Mouse (Mus musculus) heart, embryonic 10.5 days (tissue): ENCODE measurements around the gene Gm20219. TPM values are rescaled to one million over a fixed set of nuclear protein-coding genes. Genes with fewer than 3 reads are reported as not detected.
A peak's percentile ranks its signal among the peaks of the same experiment; 100 is the strongest.

ENCODE experiments used
- DNase-seq: peaks from one replicate; pipeline ENCODE4 v3.0.0-alpha.2; 2017; ENCODE audit warnings: low spot score
- H3K27ac ChIP-seq: fragments of 300-500 bp; sonication (generic); 2 replicates; pipeline ENCODE4 v1.5.1; 2016; ENCODE audit warnings: mild to moderate bottlenecking
- H3K27me3 ChIP-seq: fragments of 300-500 bp; sonication (generic); 2 replicates; pipeline ENCODE4 v1.6.1; 2016; ENCODE audit warnings: mild to moderate bottlenecking; ENCODE audit not compliant: poor library complexity, insufficient read depth, severe bottlenecking
- H3K36me3 ChIP-seq: fragments of 300-500 bp; sonication (generic); 2 replicates; pipeline ENCODE4 v1.6.1; 2016; ENCODE audit warnings: mild to moderate bottlenecking, moderate library complexity
- H3K4me1 ChIP-seq: fragments of 300-500 bp; sonication (generic); 2 replicates; pipeline ENCODE4 v1.6.1; 2016; ENCODE audit warnings: mild to moderate bottlenecking
- H3K4me3 ChIP-seq: fragments of 300-500 bp; sonication (generic); 2 replicates; pipeline ENCODE4 v1.5.1; 2016; ENCODE audit warnings: mild to moderate bottlenecking, moderate library complexity
- H3K9me3 ChIP-seq: fragments of 300-500 bp; sonication (generic); 2 replicates; pipeline ENCODE4 v1.6.1; 2016; ENCODE audit warnings: mild to moderate bottlenecking, moderate library complexity
- WGBS: fragments of 180-500 bp; shearing (Covaris S2); methylation state at CpG from one replicate; pipeline ENCODE4 v1.1.7; 2016; 5-methylcytosine and 5-hydroxymethylcytosine counted together
- polyA plus RNA-seq: library from polyadenylated mRNA; unstranded; fragments of >200 nt; fragmentation: Nextera tagmentation; extraction: Ambion mirVana; gene quantifications from 2 replicates; pipeline ENCODE4 v1.2.1, GENCODE M21; 2016

Gene Gm20219
- polyA plus RNA-seq, result 0.33 and 0.50 TPM in 2 replicates

DNA sequence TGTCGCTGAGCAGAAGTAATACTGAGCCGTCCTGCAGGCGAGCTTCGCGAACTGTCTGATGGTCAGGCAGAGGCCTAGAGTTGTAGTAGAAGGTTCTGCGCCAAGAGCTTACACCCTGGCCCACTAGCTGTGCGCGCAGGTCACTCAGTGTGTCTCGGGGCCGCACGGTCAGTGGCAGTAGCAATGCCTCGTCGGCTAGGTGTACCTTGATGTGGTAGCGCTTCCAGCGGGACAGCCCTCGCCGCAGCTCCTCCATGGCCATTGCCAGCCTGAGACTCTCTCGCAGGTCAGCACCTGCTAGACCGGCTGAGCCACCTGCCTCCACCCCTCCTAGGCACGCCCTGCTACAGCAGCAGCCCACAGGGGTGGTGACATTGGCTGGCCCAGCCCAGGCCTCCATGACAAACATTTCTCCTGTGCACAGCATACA is at the start of gene Gm20219:
Gene Gm20219 (minus strand): TSS at position 266 of the 430 bp plus-strand sequence.
- no peak within 1 kb of the TSS for H3K27ac ChIP-seq
- no peak within 1 kb of the TSS for H3K4me3 ChIP-seq
- no peaks in the 10 kb centered on the region for H3K4me1 ChIP-seq
- no peaks in the 10 kb centered on the region for H3K27me3 ChIP-seq
- H3K36me3 ChIP-seq, result no peaks in the 10 kb centered on the region
- no peaks in the 10 kb centered on the region for H3K9me3 ChIP-seq
- WGBS, result 69% methylated on average over 20 of the region's 20 CpGs
- DNase-seq, result no peak

GRCm38 (mm10) chr17:56604070-56604380 is 49.8 kb upstream of the Gm20219 start:
- Histone ChIP-seq H3K27ac (no peak overlapping the region), H3K4me1 (peaks cover 12% of the 10 kb centered on the region), H3K9me3 (no peaks in the 10 kb centered on the region), H3K4me3 (no peak overlapping the region), H3K36me3 (peaks cover 89% of the 10 kb centered on the region), H3K27me3 (no peaks in the 10 kb centered on the region)
- WGBS, result 86% methylated on average over 9 of the region's 9 CpGs
- DNase-seq, result no peak

- Histone ChIP-seq H3K27me3 (no peaks in the 10 kb centered on the region), H3K4me1 (peaks cover 6% of the 10 kb centered on the region), H3K27ac (no peak overlapping the region), H3K4me3 (no peak overlapping the region), H3K36me3 (peaks cover 89% of the 10 kb centered on the region), H3K9me3 (no peaks in the 10 kb centered on the region)
- DNase-seq, result no peak
- WGBS, result 94% methylated on average over 28 of the region's 28 CpGs
Observed at GRCm38 (mm10) chr17:56603186-56604069, 49.2 kb upstream of the Gm20219 start.

DNA sequence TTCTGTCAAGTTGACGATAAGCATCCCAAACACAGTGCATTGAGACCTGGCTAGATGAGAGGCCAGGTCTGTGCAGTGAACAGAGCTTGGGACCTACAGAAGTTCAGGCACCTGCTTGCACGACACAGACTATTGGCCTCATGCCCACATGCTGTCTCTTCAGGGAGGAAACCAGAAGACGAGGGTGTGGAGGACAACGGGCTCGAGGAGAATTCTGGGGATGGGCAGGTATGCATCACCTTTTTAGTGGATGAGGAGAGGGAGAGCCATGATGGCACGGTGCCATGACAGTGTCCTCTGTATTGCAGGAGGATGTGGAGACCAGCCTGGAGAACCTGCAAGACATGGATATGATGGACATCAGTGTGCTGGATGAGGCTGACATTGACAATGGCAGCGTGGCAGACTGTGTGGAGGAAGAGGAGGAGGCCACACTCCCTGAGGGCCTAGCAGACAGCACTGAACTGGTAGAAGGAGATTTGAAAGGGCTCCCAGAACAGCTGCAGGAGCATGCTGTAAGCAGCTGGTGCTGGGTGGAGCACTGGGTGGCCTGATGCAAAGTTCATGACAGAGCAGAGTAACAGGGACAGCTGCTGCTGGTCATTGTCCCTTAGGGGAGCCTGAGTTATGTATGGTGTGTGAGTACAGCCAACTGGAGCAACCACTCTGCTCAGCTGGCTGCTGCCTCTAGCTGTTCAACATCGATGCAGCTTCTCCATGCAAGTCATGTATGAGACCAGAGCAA is 39.5 kb upstream of the Gm20219 start:
- no peaks in the 10 kb centered on the region for H3K9me3 ChIP-seq
- no peaks in the 10 kb centered on the region for H3K27me3 ChIP-seq
- no peak overlapping the region for H3K27ac ChIP-seq
- peaks cover 97% of the 10 kb centered on the region for H3K36me3 ChIP-seq
- H3K4me3 ChIP-seq, result no peak overlapping the region
- no peak for DNase-seq
- no peaks in the 10 kb centered on the region for H3K4me1 ChIP-seq
- WGBS, result 92% methylated on average over 8 of the region's 8 CpGs

GRCm38 (mm10) chr17:56592553-56592952 is 38.4 kb upstream of the Gm20219 start:
- DNase-seq, result no peak
- H3K4me1 ChIP-seq, result no peaks in the 10 kb centered on the region
- no peak overlapping the region for H3K4me3 ChIP-seq
- peaks cover 100% of the 10 kb centered on the region for H3K36me3 ChIP-seq
- H3K27me3 ChIP-seq, result no peaks in the 10 kb centered on the region
- no peaks in the 10 kb centered on the region for H3K9me3 ChIP-seq
- no peak overlapping the region for H3K27ac ChIP-seq

- H3K27ac ChIP-seq, result no peak overlapping the region
- no peak for DNase-seq
- 99% methylated on average over 4 of the region's 4 CpGs for WGBS
- H3K9me3 ChIP-seq, result no peaks in the 10 kb centered on the region
- H3K4me1 ChIP-seq, result peaks cover 16% of the 10 kb centered on the region
- no peaks in the 10 kb centered on the region for H3K27me3 ChIP-seq
- no peak overlapping the region for H3K4me3 ChIP-seq
- H3K36me3 ChIP-seq, result peaks cover 78% of the 10 kb centered on the region
Observed at GRCm38 (mm10) chr17:56588921-56589320, 34.7 kb upstream of the Gm20219 start.

GRCm38 (mm10) chr17:56587773-56588172 is 33.6 kb upstream of the Gm20219 start:
- 88% methylated on average over 1 of the region's 1 CpGs for whole genome bisulfite sequencing
- Histone ChIP-seq H3K4me1 (peaks cover 23% of the 10 kb centered on the region), H3K4me3 (no peak overlapping the region), H3K36me3 (peaks cover 69% of the 10 kb centered on the region), H3K9me3 (no peaks in the 10 kb centered on the region), H3K27ac (no peak overlapping the region), H3K27me3 (no peaks in the 10 kb centered on the region)
- no peak for DNase-seq

DNA sequence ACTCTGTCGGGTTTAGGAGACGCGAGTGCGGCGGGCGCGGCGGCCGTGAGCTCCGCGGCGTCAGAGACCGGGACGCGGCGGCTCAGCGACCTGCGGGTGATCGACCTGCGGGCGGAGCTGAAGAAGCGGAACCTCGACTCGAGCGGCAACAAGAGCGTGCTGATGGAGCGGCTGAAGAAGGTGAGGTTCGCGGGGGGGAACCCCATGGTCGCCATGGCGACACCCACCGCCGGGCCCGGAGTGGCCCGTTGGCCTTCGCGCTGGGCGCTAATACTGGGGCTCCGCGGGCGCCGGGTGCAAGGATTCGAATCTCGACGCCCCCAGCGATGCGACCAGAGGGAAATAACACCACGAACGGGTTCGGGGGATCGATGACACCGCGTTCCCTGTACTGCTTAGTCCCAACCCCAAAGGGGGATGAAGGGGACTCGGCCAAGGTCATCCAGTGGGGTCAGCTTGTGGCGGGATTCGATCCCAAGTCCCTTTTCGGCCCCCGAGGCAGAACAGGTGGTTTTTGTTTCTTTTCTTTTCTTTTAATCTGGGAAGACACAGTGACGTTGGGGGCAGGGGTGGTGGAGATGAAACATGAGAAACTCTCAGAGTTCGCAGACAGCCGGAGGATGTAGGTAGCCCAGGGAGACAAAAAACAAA is 31.1 kb upstream of the Gm20219 start:
- peak overlapping the region; percentile 92 for H3K27ac ChIP-seq
- peak; percentile 79 for DNase-seq
- peak overlapping the region; percentile 90 for H3K4me3 ChIP-seq
- under 1% methylated on average over 61 of the region's 61 CpGs for WGBS
- peaks cover 35% of the 10 kb centered on the region for H3K4me1 ChIP-seq
- H3K27me3 ChIP-seq, result no peaks in the 10 kb centered on the region
- H3K9me3 ChIP-seq, result no peaks in the 10 kb centered on the region
- peaks cover 69% of the 10 kb centered on the region for H3K36me3 ChIP-seq

- Histone ChIP-seq H3K36me3 (peaks cover 69% of the 10 kb centered on the region), H3K4me1 (peaks cover 35% of the 10 kb centered on the region)
Observed at GRCm38 (mm10) chr17:56584257-56585130, 30.3 kb upstream of the Gm20219 start, which contains the start of the genes Safb2 and Safb. Gene Safb2, minus strand, starts transcription at chr17:56584585. Gene Safb, plus strand, starts transcription at chr17:56584825.

DNA sequence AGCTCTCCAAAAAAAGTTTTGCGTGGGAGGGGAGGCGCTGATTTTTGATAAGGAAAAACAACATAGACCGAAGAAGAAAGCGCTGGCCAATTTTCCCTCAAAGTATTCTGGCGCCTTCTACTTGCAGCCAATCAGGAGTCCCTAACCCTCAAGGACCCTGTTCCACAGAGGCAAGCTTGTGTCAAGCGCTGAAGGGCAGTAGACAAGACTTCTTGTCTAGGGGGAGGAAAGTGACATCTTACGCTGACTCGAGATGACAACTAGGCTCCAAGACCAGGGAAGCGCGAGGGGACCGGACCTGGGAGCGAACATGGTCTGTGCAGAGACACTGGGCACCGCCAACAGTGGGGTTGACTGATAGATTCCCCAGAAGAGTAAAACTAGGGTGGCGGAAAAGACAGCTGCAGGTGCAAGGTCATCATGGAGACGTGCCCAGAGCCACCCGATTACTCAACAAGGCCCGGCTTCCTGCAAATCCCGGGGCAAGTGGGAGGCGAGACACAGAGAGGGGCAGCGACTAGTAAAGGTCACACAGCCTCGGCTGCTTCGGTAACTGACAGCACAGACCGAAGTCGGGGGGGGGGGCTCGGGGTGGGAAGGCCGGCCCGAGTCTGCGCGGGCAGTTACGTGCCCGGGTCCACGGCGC is 29.5 kb upstream of the Gm20219 start:
- Histone ChIP-seq H3K36me3 (peaks cover 69% of the 10 kb centered on the region), H3K27me3 (no peaks in the 10 kb centered on the region), H3K27ac (peak overlapping the region; percentile 92), H3K4me3 (peak overlapping the region; percentile 90), H3K9me3 (no peaks in the 10 kb centered on the region), H3K4me1 (peaks cover 35% of the 10 kb centered on the region)
- WGBS, result 2% methylated on average over 33 of the region's 33 CpGs
- peak; percentile 79 for DNase-seq

More at GRCm38 (mm10) chr17:56584257-56585130, 30.3 kb upstream of the Gm20219 start, which contains the start of the genes Safb2 and Safb:
- no peaks in the 10 kb centered on the region for H3K27me3 ChIP-seq
- no peaks in the 10 kb centered on the region for H3K9me3 ChIP-seq
- under 1% methylated on average over 86 of the region's 101 CpGs for WGBS
- H3K4me3 ChIP-seq, result peak within 1 kb of the TSS; percentile 90
- H3K27ac ChIP-seq, result peak within 1 kb of the TSS; percentile 92
- DNase-seq, result peak; percentile 99

DNA sequence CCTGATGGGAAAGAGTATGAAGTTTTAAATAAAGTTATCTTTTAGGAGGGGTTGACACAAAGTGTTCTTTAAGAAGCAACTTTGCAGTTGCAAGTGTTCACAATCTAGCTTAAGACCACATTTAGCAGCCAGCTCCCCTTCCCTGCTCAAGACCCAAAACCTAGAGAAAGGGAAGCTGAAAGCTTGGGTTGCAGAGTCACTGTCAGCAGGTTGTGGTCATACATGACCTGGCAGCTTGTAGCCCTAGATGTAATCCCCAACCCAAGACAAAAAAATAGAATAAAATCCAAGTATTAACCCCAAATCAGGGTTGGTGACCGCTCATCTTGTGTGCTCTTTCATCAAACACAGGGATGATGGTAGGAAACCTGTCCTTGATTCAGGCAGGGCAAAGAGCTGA is 28.9 kb upstream of the Gm20219 start:
- no peaks in the 10 kb centered on the region for H3K9me3 ChIP-seq
- peaks cover 35% of the 10 kb centered on the region for H3K4me1 ChIP-seq
- H3K27ac ChIP-seq, result peak overlapping the region; percentile 92
- DNase-seq, result no peak
- H3K36me3 ChIP-seq, result peaks cover 69% of the 10 kb centered on the region
- H3K27me3 ChIP-seq, result no peaks in the 10 kb centered on the region
- 86% methylated on average over 1 of the region's 1 CpGs for WGBS
- peak overlapping the region; percentile 90 for H3K4me3 ChIP-seq

DNA sequence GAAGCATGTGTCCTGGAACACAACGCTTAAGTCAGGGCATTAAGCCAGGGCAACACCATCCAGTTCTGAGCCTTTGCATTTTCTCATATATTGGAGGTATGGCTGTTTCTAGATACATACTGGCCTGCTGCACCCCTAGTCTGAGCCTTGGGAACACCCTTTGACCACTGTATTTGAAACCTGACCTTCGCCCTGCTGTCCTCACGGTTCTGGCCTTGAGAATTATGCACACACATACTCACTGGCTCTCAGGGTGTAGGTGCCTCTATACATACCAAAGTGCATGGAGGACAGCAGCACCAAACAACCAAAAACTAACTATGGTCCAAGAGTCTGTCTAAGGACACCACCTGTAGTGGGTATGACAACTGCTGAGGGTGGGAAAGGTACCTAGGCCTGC is 18.8 kb upstream of the Gm20219 start:
- Histone ChIP-seq H3K4me1 (no peaks in the 10 kb centered on the region), H3K9me3 (no peaks in the 10 kb centered on the region), H3K27ac (no peak overlapping the region), H3K4me3 (no peak overlapping the region), H3K36me3 (peaks cover 95% of the 10 kb centered on the region), H3K27me3 (no peaks in the 10 kb centered on the region)
- DNase-seq, result no peak
- 86% methylated on average over 3 of the region's 3 CpGs for WGBS
